Mouse (Mus musculus): ENCODE results near the gene Pcdh17. TPM values are rescaled to one million over a fixed set of nuclear protein-coding genes. Genes with fewer than 3 reads are reported as not detected.

Pcdh17 gene
- polyA plus RNA-seq, 1 experiment: 9.3 TPM

- H3K4me3 ChIP-seq (replicated peaks; ENCODE audit: extremely low read depth, low read depth, low read length): no peak overlapping the region
- 82% methylated on average over 8 of the region's 8 CpGs for WGBS
- TF ChIP-seq POLR2A (IDR thresholded peaks at IDR 0.05; ENCODE audit: borderline replicate concordance, extremely low read depth, low read depth, low read length): no peak
- no peak for TF ChIP-seq CTCF (IDR thresholded peaks at IDR 0.05; ENCODE audit: insufficient read depth, low read length)
- no peak for DNase-seq
- no peaks in the 10 kb centered on the region; the same call in 1 of the 2 replicates for H3K4me1 ChIP-seq (ENCODE audit: control insufficient read depth, insufficient read depth, low read length)
Measured at GRCm38 (mm10) chr14:84476336-84476735, 33.0 kb downstream of the Pcdh17 start.

GRCm38 (mm10) chr14:84476906-84477305 lies 33.5 kb downstream of the Pcdh17 start:
- H3K4me3 ChIP-seq (replicated peaks; ENCODE audit: extremely low read depth, low read depth, low read length): no peak overlapping the region
- H3K4me1 ChIP-seq (ENCODE audit: control insufficient read depth, insufficient read depth, low read length): no peaks in the 10 kb centered on the region; the same call in 1 of the 2 replicates
- WGBS: 82% methylated on average over 4 of the region's 4 CpGs
- DNase-seq: no peak
- no peak for TF ChIP-seq CTCF (IDR thresholded peaks at IDR 0.05; ENCODE audit: insufficient read depth, low read length)
- no peak for TF ChIP-seq POLR2A (IDR thresholded peaks at IDR 0.05; ENCODE audit: borderline replicate concordance, extremely low read depth, low read depth, low read length)

- WGBS: 65% methylated on average over 13 of the region's 13 CpGs
- no peaks in the 10 kb centered on the region; the same call in 1 of the 2 replicates for H3K4me1 ChIP-seq (ENCODE audit: control insufficient read depth, insufficient read depth, low read length)
- no peak for DNase-seq
- TF ChIP-seq CTCF (IDR thresholded peaks at IDR 0.05; ENCODE audit: insufficient read depth, low read length): no peak
- no peak for TF ChIP-seq POLR2A (IDR thresholded peaks at IDR 0.05; ENCODE audit: borderline replicate concordance, extremely low read depth, low read depth, low read length)
- H3K4me3 ChIP-seq (replicated peaks; ENCODE audit: extremely low read depth, low read depth, low read length): no peak overlapping the region
Measured at GRCm38 (mm10) chr14:84477411-84477810, 34.0 kb downstream of the Pcdh17 start.

- DNase-seq: no peak
- TF ChIP-seq CTCF (IDR thresholded peaks at IDR 0.05; ENCODE audit: insufficient read depth, low read length): no peak
- TF ChIP-seq POLR2A (IDR thresholded peaks at IDR 0.05; ENCODE audit: borderline replicate concordance, extremely low read depth, low read depth, low read length): no peak
- 35% methylated on average over 6 of the region's 6 CpGs for WGBS
Measured at GRCm38 (mm10) chr14:84480546-84480945, 37.2 kb downstream of the Pcdh17 start.

GRCm38 (mm10) chr14:84484350-84484749 lies 41.0 kb downstream of the Pcdh17 start:
- H3K4me3 ChIP-seq (replicated peaks; ENCODE audit: extremely low read depth, low read depth, low read length): no peak overlapping the region
- 46% methylated on average over 4 of the region's 4 CpGs for WGBS
- no peak for DNase-seq
- H3K4me1 ChIP-seq (ENCODE audit: control insufficient read depth, insufficient read depth, low read length): no peaks in the 10 kb centered on the region; the same call in none of the 2 replicates
- TF ChIP-seq POLR2A (IDR thresholded peaks at IDR 0.05; ENCODE audit: borderline replicate concordance, extremely low read depth, low read depth, low read length) (no peak), CTCF (IDR thresholded peaks at IDR 0.05; ENCODE audit: insufficient read depth, low read length) (no peak)

More at GRCm38 (mm10) chr14:84480546-84480945, 37.2 kb downstream of the Pcdh17 start:
- Histone ChIP-seq H3K4me3 (replicated peaks; ENCODE audit: extremely low read depth, low read depth, low read length) (no peak overlapping the region), H3K4me1 (ENCODE audit: control insufficient read depth, insufficient read depth, low read length) (no peaks in the 10 kb centered on the region; the same call in none of the 2 replicates)

GRCm38 (mm10) chr14:84511010-84511409 lies 67.6 kb downstream of the Pcdh17 start:
- DNase-seq: no peak
- no peak overlapping the region for H3K4me3 ChIP-seq (replicated peaks; ENCODE audit: extremely low read depth, low read depth, low read length)
- no peaks in the 10 kb centered on the region for H3K4me1 ChIP-seq (ENCODE audit: control insufficient read depth, insufficient read depth, low read length)
- no peak for TF ChIP-seq POLR2A (IDR thresholded peaks at IDR 0.05; ENCODE audit: borderline replicate concordance, extremely low read depth, low read depth, low read length)
- no peak for TF ChIP-seq CTCF (IDR thresholded peaks at IDR 0.05; ENCODE audit: insufficient read depth, low read length)
- 93% methylated on average over 2 of the region's 2 CpGs for WGBS

- no peak overlapping the region for H3K4me3 ChIP-seq (replicated peaks; ENCODE audit: extremely low read depth, low read depth, low read length)
- WGBS: 53% methylated on average over 2 of the region's 2 CpGs
- no peaks in the 10 kb centered on the region for H3K4me1 ChIP-seq (ENCODE audit: control insufficient read depth, insufficient read depth, low read length)
- no peak for DNase-seq
- TF ChIP-seq POLR2A (IDR thresholded peaks at IDR 0.05; ENCODE audit: borderline replicate concordance, extremely low read depth, low read depth, low read length) (no peak), CTCF (IDR thresholded peaks at IDR 0.05; ENCODE audit: insufficient read depth, low read length) (no peak)
Measured at GRCm38 (mm10) chr14:84532397-84532796, 89.0 kb downstream of the Pcdh17 start.

GRCm38 (mm10) chr14:84535264-84535663 lies 91.9 kb downstream of the Pcdh17 start:
- TF ChIP-seq POLR2A (IDR thresholded peaks at IDR 0.05; ENCODE audit: borderline replicate concordance, extremely low read depth, low read depth, low read length): no peak
- no peak for TF ChIP-seq CTCF (IDR thresholded peaks at IDR 0.05; ENCODE audit: insufficient read depth, low read length)
- DNase-seq: no peak
- Histone ChIP-seq H3K4me1 (ENCODE audit: control insufficient read depth, insufficient read depth, low read length) (no peaks in the 10 kb centered on the region), H3K4me3 (replicated peaks; ENCODE audit: extremely low read depth, low read depth, low read length) (no peak overlapping the region)

- DNase-seq: no peak
- H3K4me1 ChIP-seq (ENCODE audit: control insufficient read depth, insufficient read depth, low read length): no peaks in the 10 kb centered on the region
- H3K4me3 ChIP-seq (replicated peaks; ENCODE audit: extremely low read depth, low read depth, low read length): no peak overlapping the region
- TF ChIP-seq CTCF (IDR thresholded peaks at IDR 0.05; ENCODE audit: insufficient read depth, low read length) (no peak), POLR2A (IDR thresholded peaks at IDR 0.05; ENCODE audit: borderline replicate concordance, extremely low read depth, low read depth, low read length) (no peak)
- WGBS: 67% methylated on average over 3 of the region's 3 CpGs
Measured at GRCm38 (mm10) chr14:84541838-84542237, 98.5 kb downstream of the Pcdh17 start.

- TF ChIP-seq POLR2A (IDR thresholded peaks at IDR 0.05; ENCODE audit: borderline replicate concordance, extremely low read depth, low read depth, low read length) (no peak), CTCF (IDR thresholded peaks at IDR 0.05; ENCODE audit: insufficient read depth, low read length) (no peak)
- WGBS: 43% methylated on average over 2 of the region's 2 CpGs
Measured at GRCm38 (mm10) chr14:84545968-84546367, 102.6 kb downstream of the Pcdh17 start.

More at GRCm38 (mm10) chr14:84545968-84546367, 102.6 kb downstream of the Pcdh17 start:
- no peak for DNase-seq
- H3K4me3 ChIP-seq (replicated peaks; ENCODE audit: extremely low read depth, low read depth, low read length): no peak overlapping the region
- no peaks in the 10 kb centered on the region for H3K4me1 ChIP-seq (ENCODE audit: control insufficient read depth, insufficient read depth, low read length)

Data from lung, adult 2 months (tissue).